Mouse (Mus musculus) C2C12 (cell line): Measurements from ENCODE around the gene Zc3h7b.

Experiments
- CEBPB ChIP-seq: IDR thresholded peaks from one replicate; pipeline ENCODE4 v1.6.1; 2011; ENCODE audit warnings: low read depth, mild to moderate bottlenecking, control low read depth, moderate library complexity
- CTCF ChIP-seq: IDR thresholded peaks from one replicate; pipeline ENCODE4 v1.5.1; 2011; ENCODE audit not compliant: control insufficient read depth, insufficient read depth, insufficient read length
- FOSL1 ChIP-seq: IDR thresholded peaks from one replicate; pipeline ENCODE4 v1.8.0; 2011; ENCODE audit warnings: mild to moderate bottlenecking, low read length; ENCODE audit not compliant: poor library complexity, insufficient read depth, severe bottlenecking
- MAX ChIP-seq: IDR thresholded peaks from one replicate; pipeline ENCODE4 v1.6.1; 2011; ENCODE audit warnings: mild to moderate bottlenecking, control low read depth
- MYOD1 ChIP-seq: IDR thresholded peaks from one replicate; pipeline ENCODE4 v1.6.1; 2011; ENCODE audit warnings: low read depth; ENCODE audit not compliant: control insufficient read depth, insufficient read length
- MYOG ChIP-seq: IDR thresholded peaks from one replicate; pipeline ENCODE4 v1.6.1; 2011; ENCODE audit not compliant: control insufficient read depth, insufficient read length; ENCODE audit errors: extremely low read depth
- USF1 ChIP-seq: IDR thresholded peaks from one replicate; pipeline ENCODE4 v1.6.1; 2011; ENCODE audit warnings: low read depth, mild to moderate bottlenecking, control low read depth, moderate library complexity

GRCm38 (mm10) chr15:81772431-81773120 is 27.7 kb downstream of the Zc3h7b start:
- TF ChIP-seq CTCF = no peak
- TF ChIP-seq MYOG = no peak
- TF ChIP-seq MAX = no peak
- no peak for TF ChIP-seq USF1
- no peak for TF ChIP-seq MYOD1
- no peak for TF ChIP-seq FOSL1
- TF ChIP-seq CEBPB = no peak
